Mouse (Mus musculus) subcutaneous adipose tissue, adult 2 months (tissue): ENCODE measurements around the gene Defa21. TPM values are rescaled to one million over a fixed set of nuclear protein-coding genes. Genes with fewer than 3 reads are reported as not detected.

ENCODE experiments used
- polyA plus RNA-seq: library from polyadenylated mRNA; depleted of rRNA; stranded (reverse); fragments of >200 nt; gene quantifications from 2 replicates; pipeline ENCODE4 v1.2.3, GENCODE M21; 2012; ENCODE audit warnings: low replicate concordance; rRNA removed

Defa21 gene
- not detected in 2 replicates for polyA plus RNA-seq

GRCm38 (mm10) chr8:21025245-21025644 is at the start of gene Defa21:
Gene Defa21, plus strand, starts transcription at chr8:21025545.

GRCm38 (mm10) chr8:21054747-21055146 is 29.4 kb downstream of the Defa21 start, which contains the start of gene Defa23:
Gene Defa23, plus strand, starts transcription at chr8:21055047.

GRCm38 (mm10) chr8:21064738-21065137 is 39.4 kb downstream of the Defa21 start, which contains the start of gene Defa35:
Gene Defa35, plus strand, starts transcription at chr8:21065038.

Other genes with a start within 250 kb of the Defa21 start
- gene Defb33, start 132.9 kb upstream of the Defa21 start, polyA plus RNA-seq: not detected in 2 replicates
- gene Gm15056, start 122.9 kb upstream of the Defa21 start, polyA plus RNA-seq: 0.29 TPM in 1 of 2 replicates, not detected in the other
- 0.21 TPM in 1 of 2 replicates, not detected in the other for gene Gm6040, start 103.5 kb upstream of the Defa21 start, polyA plus RNA-seq
- 0.82 and 2.9 TPM in 2 replicates for gene AY761185, start 80.8 kb upstream of the Defa21 start, polyA plus RNA-seq
- not detected in 2 replicates for gene Defa23, start 29.5 kb downstream of the Defa21 start, polyA plus RNA-seq
- gene Defa35, start 39.5 kb downstream of the Defa21 start, polyA plus RNA-seq: not detected in 2 replicates
- not detected in 2 replicates for gene Defa25, start 58.9 kb downstream of the Defa21 start, polyA plus RNA-seq
- gene Gm14851, start 70.5 kb downstream of the Defa21 start, polyA plus RNA-seq: not detected in 2 replicates
- not detected in 2 replicates for gene Defa30, start 109.1 kb downstream of the Defa21 start, polyA plus RNA-seq
- gene Defa22, start 136.7 kb downstream of the Defa21 start, polyA plus RNA-seq: not detected in 2 replicates
- gene Defa31, start 166.1 kb downstream of the Defa21 start, polyA plus RNA-seq: not detected in 2 replicates
- not detected in 2 replicates for gene Gm15293, start 176.0 kb downstream of the Defa21 start, polyA plus RNA-seq
- not detected in 2 replicates for gene Gm15292, start 224.2 kb downstream of the Defa21 start, polyA plus RNA-seq